Mouse (Mus musculus): ENCODE results near the gene Cd99l2.

DNA sequence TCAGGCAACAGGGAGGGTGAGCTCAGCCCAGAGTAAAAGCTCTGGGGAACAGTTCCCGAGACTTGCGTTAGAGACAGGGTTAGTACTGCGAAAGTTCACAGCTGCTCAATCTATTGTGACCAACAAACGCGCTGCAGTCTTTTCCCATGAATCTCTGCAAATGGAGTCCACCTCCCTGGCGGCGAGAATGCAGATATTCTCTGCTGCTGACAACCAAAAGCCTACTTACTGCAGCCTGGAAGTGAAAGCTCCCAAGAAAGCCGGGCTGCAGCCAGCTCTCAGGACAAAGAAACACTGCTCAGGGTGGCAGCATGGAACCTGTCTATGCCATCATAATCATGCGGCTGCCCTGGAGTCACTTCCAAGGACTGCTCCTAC, 619 bp upstream of the Cd99l2 start:
- TF ChIP-seq TAL1 (conservative IDR thresholded peaks at IDR 0.05; ENCODE audit: low read depth, low read length) (no peak), CTCF (IDR thresholded peaks at IDR 0.05; ENCODE audit: low read depth, low read length) (no peak), GATA1 (IDR thresholded peaks at IDR 0.05; ENCODE audit: borderline replicate concordance, low read length) (no peak)
